Mouse (Mus musculus) left cerebral cortex, adult 11 months (tissue): Measurements from ENCODE around the gene Dio1.

Experiments used
- DNase-seq: peaks from one replicate; pipeline ENCODE4 v3.0.0; 2022; ENCODE audit warnings: low spot score

Gene Dio1

DNA sequence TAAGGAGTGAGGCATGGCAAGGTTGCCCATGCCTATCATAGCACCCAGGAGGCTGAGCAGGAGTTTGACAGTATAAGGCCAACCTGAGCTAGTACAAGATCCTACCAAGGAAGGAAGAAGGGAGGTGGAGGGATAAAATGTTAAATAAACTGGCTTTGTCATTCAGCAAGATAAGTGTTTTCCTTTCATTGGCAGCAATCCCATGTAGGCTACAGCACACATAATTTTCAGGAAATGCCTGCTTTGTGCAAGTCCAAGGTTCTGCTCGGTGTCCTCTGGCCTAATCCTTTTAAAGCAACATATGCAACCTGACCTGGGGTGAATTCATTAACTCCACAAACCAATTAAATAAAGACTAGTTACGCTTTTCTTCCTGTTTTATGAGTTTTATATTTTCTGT, 61.6 kb downstream of the Dio1 start:
- DNase-seq = no peak

GRCm38 (mm10) chr4:107243365-107244333, 63.3 kb downstream of the Dio1 start:
- no peak for DNase-seq
